Mouse (Mus musculus) CH12.LX (cell line): ENCODE measurements at regions not wholly inside any gene's neighbourhood (a gene's known extent, or its start where the extent isn't known, plus 50 kb on each side); places are given as distances from the start of the nearest gene placed in this dataset.

ENCODE experiments used
- CHD2 ChIP-seq: IDR thresholded peaks from 2 replicates; pipeline ENCODE4 v1.6.1; 2011; ENCODE audit warnings: low read length, improper control_type of control experiment
- CTCF ChIP-seq, 2 experiments: IDR thresholded peaks in 1 of 2; conservative IDR thresholded peaks in 1 of 2; 2 replicates each; pipeline ENCODE4 v1.5.1; 2011 to 2012; ENCODE audit warnings: low read depth in 2 of 2, low read length in 2 of 2, improper control_type of control experiment in 1 of 2, inconsistent platforms in 1 of 2, mild to moderate bottlenecking in 1 of 2, moderate library complexity in 1 of 2
- EP300 ChIP-seq: IDR thresholded peaks from 2 replicates; pipeline ENCODE4 v1.6.1; 2011; ENCODE audit warnings: low read length, improper control_type of control experiment
- MAFK ChIP-seq: IDR thresholded peaks from 2 replicates; pipeline ENCODE4 v1.6.1; 2011; ENCODE audit warnings: low read length, improper control_type of control experiment; ENCODE audit not compliant: insufficient replicate concordance
- MAZ ChIP-seq: IDR thresholded peaks from 2 replicates; pipeline ENCODE4 v1.6.1; 2012; ENCODE audit warnings: low read depth, mild to moderate bottlenecking, inconsistent platforms, low read length, improper control_type of control experiment, moderate library complexity
- MYC ChIP-seq: IDR thresholded peaks from 2 replicates; pipeline ENCODE4 v1.6.1; 2011; ENCODE audit warnings: low read depth, mild to moderate bottlenecking, improper control_type of control experiment, low read length
- POLR2A ChIP-seq: IDR thresholded peaks from 2 replicates; pipeline ENCODE4 v1.6.1; 2011; ENCODE audit warnings: low read depth, mild to moderate bottlenecking, improper control_type of control experiment, low read length
- SIN3A ChIP-seq: IDR thresholded peaks from 2 replicates; pipeline ENCODE4 v1.6.1; 2012; ENCODE audit warnings: low read length, improper control_type of control experiment, inconsistent platforms
- TBP ChIP-seq: conservative IDR thresholded peaks from 2 replicates; pipeline ENCODE4 v1.6.1; 2011; ENCODE audit warnings: low read depth, low read length, improper control_type of control experiment
- ZC3H11A ChIP-seq: IDR thresholded peaks from 2 replicates; pipeline ENCODE4 v1.6.1; 2012; ENCODE audit warnings: low read depth, mild to moderate bottlenecking, inconsistent platforms, low read length, improper control_type of control experiment

- TF ChIP-seq MYC (no peak), POLR2A (no peak), MAZ (no peak), MAFK (no peak), TBP (no peak), SIN3A (no peak), ZC3H11A (no peak), EP300 (no peak), CHD2 (no peak), CTCF (conservative IDR thresholded peaks at IDR 0.05 in 1 of 2, IDR thresholded peaks at IDR 0.05 in 1 of 2; ENCODE audit: low read depth in 2 of 2, low read length in 2 of 2) (no peak)
Measured at GRCm38 (mm10) chr11:79758281-79758680, 167.3 kb downstream of the Rab11fip4 start.
